Mouse (Mus musculus) spleen, embryonic (tissue): ENCODE results near the gene Dnaic1.
"Not testable (repeated sequence)": the region's sequence is repeated elsewhere in the genome, so short reads cannot be mapped to it uniquely, and the experiment has no call there.

ENCODE experiments used
- CTCF ChIA-PET: fragments of 350-600 bp; sonication (Branson Sonifier 250); formaldehyde crosslinking; loops from one replicate; lab custom pipeline; 2022; lab: Charles Lee

Gene Dnaic1

GRCm38 (mm10) chr4:41662723-41663122, 93.1 kb downstream of the Dnaic1 start:
- CTCF ChIA-PET: no interaction called here

GRCm38 (mm10) chr4:41663614-41664013, 94.0 kb downstream of the Dnaic1 start:
- CTCF ChIA-PET: no interaction called here

- CTCF ChIA-PET: no interaction called here
Measured at GRCm38 (mm10) chr4:41664533-41664932, 95.0 kb downstream of the Dnaic1 start.

- CTCF ChIA-PET: interaction anchor here (0.6 kb wide), 1 partner anchor 523 kb away, joined by 6 read pairs; no protein-coding TSS in a partner anchor
Measured at GRCm38 (mm10) chr4:41665009-41665675, 95.6 kb downstream of the Dnaic1 start.

GRCm38 (mm10) chr4:41666646-41667045, 97.1 kb downstream of the Dnaic1 start:
- CTCF ChIA-PET: no interaction called here

- CTCF ChIA-PET: no interaction called here
Measured at GRCm38 (mm10) chr4:41670836-41671235, 101.3 kb downstream of the Dnaic1 start.

GRCm38 (mm10) chr4:41671500-41671899, 101.9 kb downstream of the Dnaic1 start:
- CTCF ChIA-PET: no interaction called here

- CTCF ChIA-PET: no interaction called here
Measured at GRCm38 (mm10) chr4:41671963-41672480, 102.4 kb downstream of the Dnaic1 start.

GRCm38 (mm10) chr4:41672522-41672963, 103.0 kb downstream of the Dnaic1 start:
- CTCF ChIA-PET: no interaction called here

GRCm38 (mm10) chr4:41673186-41673585, 103.6 kb downstream of the Dnaic1 start:
- CTCF ChIA-PET: no interaction called here

GRCm38 (mm10) chr4:41676248-41677005, 106.9 kb downstream of the Dnaic1 start:
- CTCF ChIA-PET: no interaction called here

- CTCF ChIA-PET: no interaction called here
Measured at GRCm38 (mm10) chr4:41677006-41677629, 107.5 kb downstream of the Dnaic1 start.

GRCm38 (mm10) chr4:41678863-41679262, 109.3 kb downstream of the Dnaic1 start:
- CTCF ChIA-PET: no interaction called here

- CTCF ChIA-PET: no interaction called here
Measured at GRCm38 (mm10) chr4:41679291-41679690, 109.7 kb downstream of the Dnaic1 start.

- CTCF ChIA-PET: no interaction called here
Measured at GRCm38 (mm10) chr4:41681176-41681575, 111.6 kb downstream of the Dnaic1 start.

- CTCF ChIA-PET: no interaction called here
Measured at GRCm38 (mm10) chr4:41681947-41682346, 112.4 kb downstream of the Dnaic1 start.

- CTCF ChIA-PET: no interaction called here
Measured at GRCm38 (mm10) chr4:41682789-41683188, 113.2 kb downstream of the Dnaic1 start.

- CTCF ChIA-PET: not testable (repeated sequence)
Measured at GRCm38 (mm10) chr4:41683303-41683702, 113.7 kb downstream of the Dnaic1 start.

GRCm38 (mm10) chr4:41684131-41684930, 114.8 kb downstream of the Dnaic1 start:
- CTCF ChIA-PET: not testable (repeated sequence)

- CTCF ChIA-PET: not testable (repeated sequence)
Measured at GRCm38 (mm10) chr4:41684931-41685453, 115.4 kb downstream of the Dnaic1 start.

- CTCF ChIA-PET: not testable (repeated sequence)
Measured at GRCm38 (mm10) chr4:41685882-41686492, 116.4 kb downstream of the Dnaic1 start.
